Mouse (Mus musculus): Measurements from ENCODE around the gene Ranbp3l.

DNA sequence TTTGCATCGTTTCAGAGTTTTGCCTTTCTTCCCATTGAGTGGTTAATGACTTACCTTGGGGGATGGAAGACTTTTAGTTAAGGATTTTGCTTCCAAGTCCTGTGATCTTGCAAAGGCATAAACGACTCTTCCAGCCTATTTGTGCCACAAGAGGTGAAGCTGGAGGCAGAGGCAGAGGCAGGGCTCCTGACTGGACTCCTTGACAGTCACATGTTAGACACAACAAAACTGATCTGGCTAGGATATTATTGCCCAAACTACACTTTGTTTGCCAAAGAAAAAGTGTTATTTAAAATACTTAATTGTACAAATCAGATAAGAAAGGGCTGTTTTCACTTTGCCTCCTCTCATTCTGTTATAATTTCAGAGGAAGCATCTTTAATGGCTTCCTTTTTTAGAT, 106.4 kb downstream of the Ranbp3l start:
- no peak for TF ChIP-seq POLR2A (IDR thresholded peaks at IDR 0.05; ENCODE audit: insufficient read length, low read depth)
- TF ChIP-seq MYOG (IDR thresholded peaks at IDR 0.05; ENCODE audit: control insufficient read depth in 1 of 3, insufficient read depth in 1 of 3, insufficient read length in 2 of 3, low read depth in 2 of 3) = no peak

Data from myocyte (in vitro differentiated cells).